Mouse (Mus musculus) bone marrow macrophage, adult 2 months (primary cell): ENCODE data around the gene Ranbp3l.

Experiments
- CTCF ChIP-seq: IDR thresholded peaks from 2 replicates; pipeline ENCODE4 v1.5.1; 2012; ENCODE audit warnings: low read depth, mild to moderate bottlenecking, low read length, moderate library complexity
- POLR2A ChIP-seq: IDR thresholded peaks from 2 replicates; pipeline ENCODE4 v1.6.1; 2012; ENCODE audit warnings: mild to moderate bottlenecking, low read depth, low read length, borderline replicate concordance

- TF ChIP-seq CTCF (no peak), POLR2A (no peak)
Observed at GRCm38 (mm10) chr15:9070353-9070752, 102.6 kb downstream of the Ranbp3l start.
